Mouse (Mus musculus) spleen, adult 2 months (tissue): ENCODE measurements around the gene Gapvd1.

Experiments
- CTCF ChIP-seq: fragments of 200-500 bp; IDR thresholded peaks from 2 replicates; pipeline ENCODE4 v1.5.1; 2011; ENCODE audit warnings: mild to moderate bottlenecking, inconsistent platforms; ENCODE audit not compliant: insufficient read depth, insufficient read length, insufficient replicate concordance; ENCODE audit errors: extremely low read depth
- POLR2A ChIP-seq: fragments of 200-500 bp; IDR thresholded peaks from 2 replicates; pipeline ENCODE4 v1.6.1; 2011; ENCODE audit warnings: low read depth, low read length, inconsistent platforms

DNA sequence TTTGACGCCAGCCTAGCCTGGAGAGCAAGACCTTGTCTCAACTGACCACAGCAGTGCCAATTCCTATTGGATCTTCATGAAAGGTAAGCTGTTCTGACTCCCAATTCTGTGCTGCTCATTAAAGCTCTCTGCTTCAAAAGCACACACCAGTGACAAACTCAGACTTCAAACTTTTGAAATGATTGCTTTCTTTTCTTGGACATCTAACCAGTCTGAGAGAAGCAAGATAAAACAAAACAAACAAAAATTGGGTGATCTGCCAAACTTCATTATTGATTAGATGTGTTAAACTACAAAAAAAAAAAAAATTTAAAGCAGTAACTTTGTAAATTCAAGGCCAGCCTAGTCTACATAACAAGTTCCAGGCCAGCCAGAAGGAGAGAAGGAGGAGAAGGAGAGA, 2.3 kb upstream of the Gapvd1 start:
- TF ChIP-seq CTCF = no peak
- TF ChIP-seq POLR2A = no peak
